Mouse (Mus musculus) frontal cortex, adult 2 months (tissue): Measurements from ENCODE around the gene Mettl27. TPM values are rescaled to one million over a fixed set of nuclear protein-coding genes. Genes with fewer than 3 reads are reported as not detected.

Experiments used
- DNase-seq, 2 experiments: peaks; one replicate each; pipeline ENCODE4 v3.0.0; 2022; ENCODE audit warnings: low spot score in 1 of 2; ENCODE audit errors: extremely low spot score in 1 of 2
- polyA plus RNA-seq: library from polyadenylated mRNA; depleted of rRNA; stranded (reverse); fragments of >200 nt; gene quantifications from 2 replicates; pipeline ENCODE4 v1.2.3, GENCODE M21; 2012; rRNA removed

The Mettl27 gene
- polyA plus RNA-seq, 1 experiment, result 14.9 TPM

DNA sequence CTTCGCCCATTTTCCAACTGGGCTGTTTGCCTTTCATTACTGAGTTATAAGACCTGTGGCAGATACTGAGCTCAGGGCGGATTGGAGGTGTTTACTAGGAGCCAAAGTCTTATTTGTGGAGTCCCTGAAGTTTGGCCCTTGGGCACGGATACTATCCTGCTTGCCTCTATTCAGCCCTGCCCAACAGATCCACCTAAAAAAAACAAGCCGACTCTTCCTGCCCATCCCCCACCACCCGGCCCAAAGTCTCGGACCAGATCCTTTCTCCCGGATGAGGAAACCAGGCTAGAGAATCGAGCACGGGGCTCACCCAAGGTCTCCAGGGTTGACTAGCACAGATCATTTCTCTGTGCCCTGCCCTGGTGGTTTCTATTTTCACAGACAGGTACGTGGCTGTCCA is 49.0 kb downstream of the Mettl27 start:
- no peak for DNase-seq

DNA sequence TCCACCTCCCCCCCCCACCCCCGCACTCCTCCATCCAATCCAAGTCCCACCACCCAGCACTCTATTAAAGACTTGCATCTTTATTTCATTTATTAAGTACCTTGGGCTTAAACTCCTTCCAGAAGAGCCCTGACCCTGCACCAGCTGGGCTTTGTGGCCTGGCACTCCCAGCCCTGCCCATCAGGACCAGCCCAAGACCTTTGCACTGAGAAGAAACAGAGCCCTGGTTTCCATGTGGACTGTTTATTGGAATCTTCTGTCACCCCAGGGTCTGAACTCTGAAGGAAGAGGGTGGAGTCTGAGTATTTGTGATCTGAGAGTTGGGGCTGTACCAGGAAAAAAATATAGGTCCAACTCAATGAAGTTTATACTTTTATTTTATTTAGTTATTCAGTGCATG is 50.9 kb downstream of the Mettl27 start:
- no peak for DNase-seq

DNA sequence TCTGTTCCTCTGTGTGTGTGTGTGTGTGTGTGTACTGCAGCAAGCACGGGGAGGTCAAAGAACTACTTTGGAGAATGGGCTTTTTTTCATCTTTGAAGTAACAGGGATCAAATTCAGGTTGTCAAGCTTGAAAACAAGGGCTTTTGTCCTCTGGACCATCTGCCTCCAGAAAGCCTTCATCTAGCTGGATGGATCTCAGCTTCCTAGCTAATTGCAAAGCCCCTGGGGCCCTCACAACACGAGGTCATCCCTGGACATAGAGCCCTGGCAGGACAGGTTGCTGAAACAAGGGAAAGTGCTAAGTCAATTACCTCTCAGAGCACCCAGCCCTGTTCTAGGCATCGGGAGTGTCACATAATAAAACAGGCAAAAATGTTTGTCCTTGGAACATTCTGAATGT is 51.6 kb downstream of the Mettl27 start:
- DNase-seq, result no peak

DNA sequence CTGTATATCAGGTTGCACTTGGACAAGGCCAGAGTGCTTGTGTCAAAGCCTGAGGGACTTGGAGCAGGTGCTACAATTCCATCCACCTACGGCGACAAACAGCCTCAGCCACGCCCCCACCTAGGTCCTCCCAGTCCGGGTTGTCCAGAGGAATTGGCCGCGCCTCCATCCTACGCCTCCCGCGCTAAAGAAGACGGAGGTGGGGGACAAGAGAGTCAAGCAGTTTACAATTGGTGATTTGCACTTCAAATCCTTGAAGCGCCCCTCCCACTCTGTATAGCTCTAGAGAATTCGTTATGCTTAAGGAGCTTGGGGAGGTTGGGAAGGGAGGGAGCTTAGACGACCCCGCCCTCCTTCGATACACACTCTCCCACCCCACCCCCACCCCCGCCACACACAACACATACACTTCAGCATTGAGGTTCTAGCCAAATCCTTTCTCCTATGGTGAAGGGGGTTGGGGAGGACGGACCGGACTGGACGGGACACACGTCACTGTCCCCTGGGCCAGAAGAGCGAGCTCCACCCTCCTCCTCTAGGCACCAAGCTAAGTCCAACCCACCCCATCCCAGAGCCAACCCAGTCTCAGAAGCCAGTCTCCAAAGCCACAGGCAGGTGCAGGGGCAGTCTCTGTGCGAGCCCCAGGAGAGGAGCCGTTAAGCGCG is 53.6 kb downstream of the Mettl27 start, which contains the start of gene Cldn3:
TSS of gene Cldn3 (plus strand) at position 582 of the 665 bp plus-strand sequence.
- DNase-seq, result no peak

DNA sequence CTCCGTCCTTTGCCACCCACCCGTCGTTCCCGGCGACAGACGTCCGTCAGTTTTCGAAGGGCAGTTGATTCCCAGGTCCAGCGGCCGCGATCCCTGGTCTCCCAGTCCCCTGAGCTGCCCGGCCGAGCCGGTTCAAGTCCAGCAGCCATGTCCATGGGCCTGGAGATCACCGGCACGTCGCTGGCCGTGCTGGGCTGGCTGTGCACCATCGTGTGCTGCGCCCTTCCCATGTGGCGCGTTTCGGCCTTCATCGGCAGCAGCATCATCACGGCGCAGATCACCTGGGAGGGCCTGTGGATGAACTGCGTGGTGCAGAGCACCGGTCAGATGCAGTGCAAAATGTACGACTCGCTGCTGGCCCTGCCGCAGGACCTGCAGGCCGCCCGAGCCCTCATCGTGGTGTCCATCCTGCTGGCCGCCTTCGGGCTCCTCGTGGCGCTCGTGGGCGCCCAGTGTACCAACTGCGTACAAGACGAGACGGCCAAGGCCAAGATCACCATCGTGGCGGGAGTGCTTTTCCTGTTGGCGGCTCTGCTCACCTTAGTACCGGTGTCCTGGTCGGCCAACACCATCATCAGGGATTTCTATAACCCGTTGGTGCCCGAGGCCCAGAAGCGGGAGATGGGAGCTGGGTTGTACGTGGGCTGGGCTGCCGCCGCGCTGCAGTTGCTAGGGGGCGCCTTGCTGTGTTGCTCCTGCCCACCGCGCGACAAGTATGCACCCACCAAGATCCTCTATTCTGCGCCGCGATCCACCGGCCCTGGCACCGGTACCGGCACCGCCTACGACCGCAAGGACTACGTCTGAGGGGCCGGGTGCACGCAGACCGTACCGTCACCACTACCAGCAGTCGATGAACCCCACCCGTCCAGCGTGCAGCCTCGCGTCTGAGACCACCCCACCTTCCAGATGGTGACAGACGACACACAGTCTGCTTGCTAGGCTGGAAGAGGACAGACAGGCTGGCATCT is 54.4 kb downstream of the Mettl27 start:
- no peak for DNase-seq

DNA sequence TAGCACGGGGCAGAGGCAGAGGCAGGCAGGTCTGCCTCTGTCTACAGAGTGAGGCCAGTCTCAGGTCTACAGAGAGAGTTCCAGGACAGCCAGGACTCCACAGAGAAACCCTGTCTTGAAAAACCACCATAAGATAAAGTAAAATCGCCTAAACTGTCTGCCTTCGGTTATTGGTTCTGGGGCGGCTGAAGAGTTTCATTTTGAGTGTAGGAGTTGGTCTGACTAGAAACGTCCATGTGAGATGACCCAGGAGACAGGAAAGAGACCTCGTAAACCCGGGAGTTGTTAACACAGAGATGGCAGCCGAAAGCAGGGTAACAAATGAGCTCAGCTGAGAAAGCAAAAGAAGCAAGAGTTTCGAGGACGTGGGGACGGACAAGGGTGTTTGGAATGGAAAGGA is 57.0 kb downstream of the Mettl27 start:
- no peak for DNase-seq

DNA sequence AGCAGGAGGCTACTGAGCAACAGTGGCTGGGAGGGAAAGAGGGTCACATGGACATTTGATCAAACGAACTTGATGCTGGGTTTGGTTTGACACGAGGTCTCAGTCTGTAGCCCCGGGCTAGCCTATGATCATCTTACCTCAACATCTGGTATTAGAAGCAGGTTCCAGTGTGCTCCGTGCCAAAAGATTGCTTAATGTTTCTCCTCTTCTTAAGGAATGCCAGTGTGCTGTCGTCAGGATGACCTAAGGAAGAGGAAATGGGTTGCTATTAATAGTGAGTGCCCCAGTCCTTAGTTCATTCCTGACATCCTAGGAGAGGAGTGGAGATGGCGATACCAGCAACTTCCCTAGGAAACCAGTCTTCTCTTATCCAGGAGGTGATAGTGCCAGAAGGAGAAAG is 57.6 kb downstream of the Mettl27 start:
- no peak for DNase-seq

Other genes with a start within 250 kb of the Mettl27 start
- gene Limk1, start 243.8 kb upstream of the Mettl27 start, polyA plus RNA-seq, result 46.2 and 50.7 TPM in 2 replicates
- gene Eln, start 185.0 kb upstream of the Mettl27 start, polyA plus RNA-seq, result 11.8 and 12.2 TPM in 2 replicates
- gene Tmem270, start 25.6 kb upstream of the Mettl27 start, polyA plus RNA-seq, result not detected in 2 replicates
- not detected in 2 replicates for gene Cldn13, start 16.8 kb upstream of the Mettl27 start, polyA plus RNA-seq
- 0.08 and 0.32 TPM in 2 replicates for gene Cldn4, start 14.6 kb downstream of the Mettl27 start, polyA plus RNA-seq
- 0.34 and 1.1 TPM in 2 replicates for gene Cldn3, start 53.8 kb downstream of the Mettl27 start, polyA plus RNA-seq
- gene Abhd11, start 76.8 kb downstream of the Mettl27 start, polyA plus RNA-seq, result 68.4 and 80.5 TPM in 2 replicates
- 345 and 362 TPM in 2 replicates for gene Stx1a, start 91.1 kb downstream of the Mettl27 start, polyA plus RNA-seq
- gene Dnajc30, start 131.8 kb downstream of the Mettl27 start, polyA plus RNA-seq, result 49.4 and 55.7 TPM in 2 replicates
- 75.7 and 79.1 TPM in 2 replicates for gene Bud23, start 132.6 kb downstream of the Mettl27 start, polyA plus RNA-seq
- 25.7 and 28.9 TPM in 2 replicates for gene Vps37d, start 145.9 kb downstream of the Mettl27 start, polyA plus RNA-seq
- 4.6 and 6.0 TPM in 2 replicates for gene Mlxipl, start 157.5 kb downstream of the Mettl27 start, polyA plus RNA-seq
- 9.5 and 10.7 TPM in 2 replicates for gene Tbl2, start 217.3 kb downstream of the Mettl27 start, polyA plus RNA-seq
- gene Bcl7b, start 235.9 kb downstream of the Mettl27 start, polyA plus RNA-seq, result 42.2 TPM in 2 replicates